In genomic region chr11:96943746-96944304, GRCm38 (mm10) we compare ENCODE assay signal across 8 mouse cellular contexts. TPM values are rescaled to one million over a fixed set of nuclear protein-coding genes. Genes with fewer than 3 reads are reported as not detected.
DNase-seq lines count a peak whose midpoint lies in the region; ATAC-seq lines count a peak whose summit lies in the region.

Pnpo (minus strand) TSS chr11:96943986.

- peaks cover 15% of the 10 kb centered on the region for H3K4me1 ChIP-seq in intestine, embryonic 15.5 days (replicated peaks)
- H3K4me1 ChIP-seq in midbrain, embryonic 10.5 days = peaks cover 27% of the 10 kb centered on the region

- peak; percentile 94 for ATAC-seq in intestine, embryonic 15.5 days

- H3K9me3 ChIP-seq in intestine, embryonic 15.5 days = no peaks in the 10 kb centered on the region
- H3K9me3 ChIP-seq in midbrain, embryonic 10.5 days (replicated peaks) = no peaks in the 10 kb centered on the region

- peak; percentile 97 for DNase-seq in adrenal gland, adult 2 months
- peak; percentile 85 for DNase-seq in embryo, embryonic 11.5 days (ENCODE audit: low read depth, low spot score)
- DNase-seq in gastrocnemius, postnatal 36 days = peak; percentile 82 to 84
- DNase-seq in left cerebral cortex, postnatal 25 days (ENCODE audit: low spot score in 2 of 2) = peak; percentile 91 to 99
- DNase-seq in midbrain, embryonic 10.5 days (ENCODE audit: low spot score) = peak; percentile 87
- peak; percentile 80 for DNase-seq in right cerebral cortex, postnatal 4 days
- no peak for DNase-seq in MN1 (ENCODE audit: low spot score)

- under 1% methylated on average over 29 of the region's 29 CpGs for WGBS in intestine, embryonic 15.5 days
- 1% methylated on average over 29 of the region's 29 CpGs for WGBS in midbrain, embryonic 10.5 days

- peak within 1 kb of the TSS; percentile 54 for H3K9ac ChIP-seq in intestine, embryonic 15.5 days

- no peaks in the 10 kb centered on the region for H3K36me3 ChIP-seq in intestine, embryonic 15.5 days
- no peaks in the 10 kb centered on the region; the same call in none of the 2 replicates for H3K36me3 ChIP-seq in midbrain, embryonic 10.5 days

- peak within 1 kb of the TSS; percentile 51 for H3K4me3 ChIP-seq in intestine, embryonic 15.5 days (replicated peaks)
- peak within 1 kb of the TSS; percentile 64 for H3K4me3 ChIP-seq in midbrain, embryonic 10.5 days

- H3K27me3 ChIP-seq in intestine, embryonic 15.5 days (replicated peaks) = no peaks in the 10 kb centered on the region
- H3K27me3 ChIP-seq in midbrain, embryonic 10.5 days (ENCODE audit: low read depth, poor library complexity, severe bottlenecking) = peaks cover 24% of the 10 kb centered on the region

- intact Hi-C loops in gastrocnemius, postnatal 36 days (cut with DNase I) = no loop called here
- intact Hi-C loops in left cerebral cortex, postnatal 25 days (cut with DNase I) = no loop called here

- H3K27ac ChIP-seq in intestine, embryonic 15.5 days = peak within 1 kb of the TSS; percentile 42; the same call in 1 of the 2 replicates
- peak within 1 kb of the TSS; percentile 76 for H3K27ac ChIP-seq in midbrain, embryonic 10.5 days (replicated peaks)

- H3K4me2 ChIP-seq in intestine, embryonic 15.5 days (replicated peaks) = peak within 1 kb of the TSS; percentile 75

RNA-seq across cellular contexts. Expression of gene Pnpo, which starts in this region (rescaled TPM):
- total RNA-seq in adrenal gland, adult 2 months (2021) = 10 to 100 TPM; 29.3 to 37.4 TPM
- polyA plus RNA-seq in adrenal gland, adult 2 months (2012; rRNA removed) = 43.0 and 52.9 TPM in 2 replicates
- total RNA-seq in gastrocnemius, postnatal 36 days (2021) = 1 to 10 TPM; 6.6 to 7.5 TPM
- polyA plus RNA-seq in intestine, embryonic 15.5 days (2015; fragmentation: Nextera tagmentation; extraction: Ambion mirVana) = 81.9 and 92.8 TPM in 2 replicates
- 10 to 100 TPM; 37.4 to 37.5 TPM for total RNA-seq in left cerebral cortex, postnatal 25 days (2021)
- polyA plus RNA-seq in midbrain, embryonic 10.5 days (2016; fragmentation: Nextera tagmentation; extraction: Ambion mirVana) = 28.2 and 32.1 TPM in 2 replicates
